In the genomic region with DNA sequence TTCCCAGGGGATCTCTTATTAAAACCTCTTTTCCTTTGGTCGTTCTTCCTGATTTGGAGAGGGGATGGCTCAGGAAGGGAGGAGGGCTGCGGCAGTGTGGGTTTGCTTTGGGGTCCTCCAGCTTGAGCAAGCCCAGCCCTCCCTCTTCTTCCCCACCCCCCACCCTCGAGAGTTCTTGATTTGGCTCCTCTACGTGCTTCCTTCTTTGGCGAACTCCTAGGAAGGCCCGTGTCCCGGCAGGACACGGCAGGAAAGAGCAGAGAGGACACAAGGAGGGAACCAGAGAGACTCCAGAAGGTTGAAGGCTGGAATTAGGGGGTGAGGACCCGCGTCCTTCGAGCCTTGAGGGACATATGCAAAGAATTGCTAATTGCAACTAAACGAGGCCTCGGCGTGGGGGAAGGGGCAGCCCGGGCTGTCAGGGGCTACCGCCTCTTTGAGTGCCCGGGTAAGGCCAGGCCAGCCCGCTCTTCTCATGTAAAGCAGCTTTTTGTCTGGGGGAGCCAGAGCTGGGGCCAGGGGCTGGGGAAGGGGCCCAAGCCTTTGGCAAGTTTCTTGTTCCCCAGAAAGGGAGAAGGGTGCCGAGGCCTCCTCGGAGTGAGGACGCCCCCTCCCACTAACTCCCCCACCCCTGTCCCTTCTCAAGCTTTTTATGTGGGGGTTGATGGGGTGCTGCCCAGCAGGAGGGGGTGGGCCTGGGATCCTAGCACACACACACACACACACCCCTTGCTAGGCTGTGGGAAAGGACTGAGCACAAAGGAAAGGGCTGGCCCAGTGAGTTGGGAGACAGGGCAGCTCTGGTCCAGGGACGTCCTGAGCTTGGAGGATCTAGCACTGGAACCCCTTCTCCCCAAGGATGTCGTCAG, we compare ENCODE assay signal across 8 mouse cellular contexts. TPM values are rescaled to one million over a fixed set of nuclear protein-coding genes. Genes with fewer than 3 reads are reported as not detected.
DNase-seq lines count a peak whose midpoint lies in the region; ATAC-seq and TF ChIP-seq lines count a peak whose summit lies in the region.

Gene Gm11627 (minus strand): TSS at position 297 of the 869 bp plus-strand sequence.

- no peaks in the 10 kb centered on the region for H3K9me3 ChIP-seq in heart, embryonic 14.5 days (ENCODE audit: control insufficient read depth, low read length)
- H3K9me3 ChIP-seq in limb, embryonic 15.5 days, result no peaks in the 10 kb centered on the region

- no peak for TF ChIP-seq CTCF in olfactory bulb, adult 2 months (IDR thresholded peaks at IDR 0.05; ENCODE audit: insufficient read depth, low read depth, low read length)

- peak within 1 kb of the TSS; percentile 39 to 47 for H3K4me3 ChIP-seq in heart, embryonic 14.5 days (ENCODE audit: control insufficient read depth in 1 of 2, insufficient read depth in 1 of 2, low read depth in 1 of 2, low read length in 2 of 2)
- peak within 1 kb of the TSS; percentile 38 for H3K4me3 ChIP-seq in limb, embryonic 15.5 days
- H3K4me3 ChIP-seq in olfactory bulb, adult 2 months (ENCODE audit: insufficient read depth, low read depth, low read length), result peak within 1 kb of the TSS; percentile 12; the same call in 1 of the 2 replicates

- WGBS in heart, embryonic 14.5 days, result 20% methylated on average over 23 of the region's 23 CpGs
- WGBS in limb, embryonic 15.5 days, result 12% methylated on average over 23 of the region's 23 CpGs
- WGBS in olfactory bulb, adult 2 months, result 20% methylated on average over 23 of the region's 23 CpGs

- peak within 1 kb of the TSS; percentile 74 for H3K9ac ChIP-seq in heart, embryonic 14.5 days (ENCODE audit: low read length)
- H3K9ac ChIP-seq in limb, embryonic 15.5 days, result peak within 1 kb of the TSS; percentile 60

- no peak for TF ChIP-seq POLR2A in olfactory bulb, adult 2 months (IDR thresholded peaks at IDR 0.05; ENCODE audit: insufficient read depth, low read depth, low read length)

- H3K4me1 ChIP-seq in heart, embryonic 14.5 days (ENCODE audit: control insufficient read depth in 2 of 2, insufficient read depth in 2 of 2, low read length in 2 of 2), result peaks cover 32 to 40% of the 10 kb centered on the region in 2 experiments
- peaks cover 46% of the 10 kb centered on the region for H3K4me1 ChIP-seq in limb, embryonic 15.5 days
- peaks cover 19% of the 10 kb centered on the region for H3K4me1 ChIP-seq in olfactory bulb, adult 2 months (ENCODE audit: control insufficient read depth, insufficient read depth, low read length)

- peak within 1 kb of the TSS; percentile 79 to 86 for H3K27ac ChIP-seq in heart, embryonic 14.5 days (replicated peaks in 1 of 2; ENCODE audit: control insufficient read depth in 1 of 2, insufficient read depth in 1 of 2, low read depth in 2 of 2, low read length in 2 of 2)
- H3K27ac ChIP-seq in limb, embryonic 15.5 days, result peak within 1 kb of the TSS; percentile 91
- 0 out of 2 replicates have a peak within 1 kb of the TSS, but pooled peaks have one; percentile 45 for H3K27ac ChIP-seq in olfactory bulb, adult 2 months (ENCODE audit: insufficient read depth, low read depth, low read length)

- peak; percentile 20 to 27 for DNase-seq in layer of hippocampus, postnatal 36 days
- DNase-seq in layer of hippocampus, adult 9-10 months (ENCODE audit: low spot score), result no peak
- peak; percentile 81 for DNase-seq in embryo, embryonic 10.5 days (ENCODE audit: low spot score)
- DNase-seq in cerebellum, adult 11 months, result no peak
- no peak for DNase-seq in layer of hippocampus, postnatal 25 days (ENCODE audit: extremely low spot score in 1 of 2, low spot score in 1 of 2)

- peak within 1 kb of the TSS; percentile 69 for H3K4me2 ChIP-seq in heart, embryonic 14.5 days (ENCODE audit: low read length)
- H3K4me2 ChIP-seq in limb, embryonic 15.5 days, result peak within 1 kb of the TSS; percentile 47

- no peaks in the 10 kb centered on the region for H3K36me3 ChIP-seq in heart, embryonic 14.5 days (ENCODE audit: control insufficient read depth, insufficient read depth, low read length)
- no peaks in the 10 kb centered on the region for H3K36me3 ChIP-seq in limb, embryonic 15.5 days

- peak; percentile 28; the same call in 1 of the 2 replicates for ATAC-seq in heart, embryonic 14.5 days (ENCODE audit: insufficient number of reproducible peaks, insufficient read depth, low FRiP score, low read depth)
- peak; percentile 62 for ATAC-seq in limb, embryonic 15.5 days (ENCODE audit: insufficient number of reproducible peaks, low FRiP score, low TSS enrichment, low read depth)

- no peaks in the 10 kb centered on the region for H3K27me3 ChIP-seq in heart, embryonic 14.5 days (ENCODE audit: control insufficient read depth, insufficient read depth, low read length)
- no peaks in the 10 kb centered on the region for H3K27me3 ChIP-seq in limb, embryonic 15.5 days

RNA-seq across cellular contexts. Expression of gene Gm11627, which starts in this region (rescaled TPM):
- 1 to 10 TPM in 1 of 2 experiments, under 1 TPM in 1; 0.90 to 3.2 TPM for total RNA-seq in layer of hippocampus, postnatal 36 days (2021)
- 12.6 and 13.9 TPM in 2 replicates for polyA plus RNA-seq in heart, embryonic 14.5 days (2014; fragmentation: Nextera tagmentation; extraction: Ambion mirVana)
- polyA plus RNA-seq in limb, embryonic 15.5 days (2015; fragmentation: Nextera tagmentation; extraction: Ambion mirVana), result 10.7 and 11.3 TPM in 2 replicates
- not detected in 2 replicates for polyA plus RNA-seq in olfactory bulb, adult 2 months (2012; ENCODE audit: insufficient read depth, insufficient read length, low replicate concordance, missing spikeins)
- 1 to 10 TPM; 3.1 to 3.7 TPM for total RNA-seq in layer of hippocampus, postnatal 25 days (2021)

Comparison
In these comparisons a context has a peak if more than half of its experiments do, and no peak if none do; other contexts are left out.
1. RNA of gene Gm11627 (polyA plus RNA-seq): 12.6 to 13.9 TPM in heart, embryonic 14.5 days and 10.7 to 11.3 TPM in limb, embryonic 15.5 days; not detected in olfactory bulb, adult 2 months; every median in the first group is over 10 times any median in the second.
2. DNase-seq: peak in layer of hippocampus, postnatal 36 days (2 of 2) and embryo, embryonic 10.5 days (single experiment); none in layer of hippocampus, adult 9-10 months (single experiment), cerebellum, adult 11 months (single experiment) and layer of hippocampus, postnatal 25 days (0 of 2).
3. Peak in every context shown above with its lines, with median percentiles within 50 percentile points of each other: H3K27ac ChIP-seq and H3K4me3 ChIP-seq.